Mouse (Mus musculus): Measurements from ENCODE around the gene Atoh8. TPM values are rescaled to one million over a fixed set of nuclear protein-coding genes. Genes with fewer than 3 reads are reported as not detected.

Gene Atoh8
- total RNA-seq, 2 experiments from 2014 or later = 1.1 to 1.8 TPM

- intact Hi-C loops (cut with DNase I) = loop anchor here (1.0 kb wide), 1 partner anchor 236 kb away; no protein-coding TSS in a partner anchor
- peak; percentile 79 to 85 for DNase-seq (ENCODE audit: low spot score in 2 of 2)
Measured at GRCm38 (mm10) chr6:72164321-72165275, 70.8 kb downstream of the Atoh8 start.

GRCm38 (mm10) chr6:72162155-72162890, 73.1 kb downstream of the Atoh8 start:
- intact Hi-C loops (cut with DNase I) = no loop called here
- DNase-seq (ENCODE audit: low spot score in 2 of 2) = no peak

GRCm38 (mm10) chr6:72161751-72162150, 73.6 kb downstream of the Atoh8 start:
- intact Hi-C loops (cut with DNase I) = no loop called here
- no peak for DNase-seq (ENCODE audit: low spot score in 2 of 2)

- intact Hi-C loops (cut with DNase I) = no loop called here
- DNase-seq (ENCODE audit: low spot score in 2 of 2) = no peak
Measured at GRCm38 (mm10) chr6:72160991-72161390, 74.4 kb downstream of the Atoh8 start.

GRCm38 (mm10) chr6:72159861-72160395, 75.4 kb downstream of the Atoh8 start:
- intact Hi-C loops (cut with DNase I) = no loop called here
- DNase-seq (ENCODE audit: low spot score in 2 of 2) = no peak

- DNase-seq (ENCODE audit: low spot score in 2 of 2) = no peak
- intact Hi-C loops (cut with DNase I) = no loop called here
Measured at GRCm38 (mm10) chr6:72158966-72159764, 76.2 kb downstream of the Atoh8 start.

Other genes with a start within 250 kb of the Atoh8 start
- 100 to 1,000 TPM; 151 to 177 TPM for gene St3gal5, start 138.0 kb downstream of the Atoh8 start, total RNA-seq (2021)
- not detected for gene Sftpb, start 69.0 kb upstream of the Atoh8 start, total RNA-seq (2021)
- 10 to 100 TPM; 33.0 to 33.8 TPM for gene Usp39, start 109.6 kb upstream of the Atoh8 start, total RNA-seq (2021)
- 10 to 100 TPM; 13.9 to 19.0 TPM for gene 0610030E20Rik, start 111.7 kb upstream of the Atoh8 start, total RNA-seq (2021)
- 1 to 10 TPM; 9.0 to 9.9 TPM for gene Tmem150a, start 119.9 kb upstream of the Atoh8 start, total RNA-seq (2021)
- 10 to 100 TPM; 71.6 to 76.2 TPM for gene Rnf181, start 131.4 kb upstream of the Atoh8 start, total RNA-seq (2021)
- gene Vamp5, start 144.9 kb upstream of the Atoh8 start, total RNA-seq (2021) = 1 to 10 TPM; 4.0 to 4.3 TPM
- gene Vamp8, start 155.1 kb upstream of the Atoh8 start, total RNA-seq (2021) = 10 to 100 TPM; 12.6 to 13.8 TPM
- 10 to 100 TPM; 21.7 to 27.0 TPM for gene Ggcx, start 178.7 kb upstream of the Atoh8 start, total RNA-seq (2021)
- 100 to 1,000 TPM; 164 to 176 TPM for gene Mat2a, start 204.0 kb upstream of the Atoh8 start, total RNA-seq (2021)